Mouse (Mus musculus): Measurements from ENCODE around the gene Cdc42bpg.

DNA sequence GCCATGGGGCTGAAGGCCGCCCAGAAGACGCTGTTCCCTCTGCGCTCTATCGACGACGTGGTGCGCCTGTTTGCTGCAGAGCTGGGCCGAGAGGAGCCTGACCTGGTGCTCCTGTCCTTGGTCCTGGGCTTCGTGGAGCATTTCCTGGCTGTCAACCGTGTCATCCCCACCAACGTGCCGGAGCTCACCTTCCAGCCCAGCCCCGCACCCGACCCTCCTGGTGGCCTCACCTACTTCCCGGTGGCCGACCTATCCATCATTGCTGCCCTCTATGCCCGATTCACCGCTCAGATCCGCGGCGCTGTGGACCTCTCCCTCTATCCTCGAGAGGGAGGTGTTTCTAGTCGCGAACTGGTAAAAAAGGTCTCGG lies 29.2 kb downstream of the Cdc42bpg start:
- no peak; the same call in 1 of the 2 replicates for TF ChIP-seq ELF1 (IDR thresholded peaks at IDR 0.05; ENCODE audit: low read depth, low read length)
- no peak for TF ChIP-seq POLR2A (IDR thresholded peaks at IDR 0.05; ENCODE audit: low read depth, low read length)
- TF ChIP-seq TBP (conservative IDR thresholded peaks at IDR 0.05; ENCODE audit: low read depth, low read length) = no peak
- no peak for TF ChIP-seq E2F4 (IDR thresholded peaks at IDR 0.05; ENCODE audit: insufficient replicate concordance, low read depth, low read length)
- no peak for TF ChIP-seq IRF4 (IDR thresholded peaks at IDR 0.05; ENCODE audit: low read depth, low read length)
- no peak for TF ChIP-seq CTCF (conservative IDR thresholded peaks at IDR 0.05 in 1 of 2, IDR thresholded peaks at IDR 0.05 in 1 of 2; ENCODE audit: low read depth in 2 of 2, low read length in 2 of 2)
